Mouse (Mus musculus) kidney, adult 2 months (tissue): Measurements from ENCODE around the gene Olfr323.

ENCODE experiments used
- CTCF ChIP-seq: fragments of 200-500 bp; conservative IDR thresholded peaks from 2 replicates; pipeline ENCODE4 v1.5.1; 2011; ENCODE audit warnings: low read depth, mild to moderate bottlenecking, control low read depth, low read length, moderate library complexity, mixed read lengths; ENCODE audit not compliant: insufficient read depth, insufficient read length
- POLR2A ChIP-seq: fragments of 200-500 bp; IDR thresholded peaks from one replicate; pipeline ENCODE4 v1.6.1; 2011; ENCODE audit warnings: low read depth, low read length, control low read depth

- TF ChIP-seq CTCF = no peak
- no peak for TF ChIP-seq POLR2A
These were observed 24.9 kb upstream of the Olfr323 start for GRCm38 (mm10) chr11:58655151-58655550.
